ENCODE assay signal across 8 mouse cellular contexts in the genomic region with DNA sequence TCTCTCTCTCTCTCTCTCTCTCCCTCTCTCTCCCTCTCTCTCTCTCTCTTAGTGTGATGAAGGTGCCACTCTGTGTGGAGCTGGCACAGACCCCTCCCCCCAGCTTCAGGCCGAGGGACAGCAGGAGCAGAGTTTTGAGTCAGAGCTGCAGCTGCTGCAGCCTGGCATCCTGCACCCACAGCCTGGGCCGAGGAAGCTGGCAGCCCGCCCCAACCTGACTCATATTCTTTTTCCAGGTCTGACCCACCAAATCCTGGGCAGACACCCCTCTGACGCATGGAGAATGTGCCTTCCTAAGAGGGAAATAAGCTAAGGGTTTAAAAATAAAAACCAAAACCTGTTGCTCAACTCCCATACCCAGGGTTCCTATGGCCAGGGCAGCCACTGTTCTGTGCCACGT. TPM values are rescaled to one million over a fixed set of nuclear protein-coding genes. Genes with fewer than 3 reads are reported as not detected.
DNase-seq lines count a peak whose midpoint lies in the region; ATAC-seq and TF ChIP-seq lines count a peak whose summit lies in the region.

No protein-coding gene starts in this region.

- ATAC-seq in midbrain, embryonic 15.5 days (replicated peaks), result no peak
- ATAC-seq in midbrain, embryonic 13.5 days, result no peak
- ATAC-seq in frontal cortex, adult (ENCODE audit: low TSS enrichment), result peak; percentile 69
- no peak for ATAC-seq in hindbrain, embryonic 12.5 days (ENCODE audit: low FRiP score)
- no peak for ATAC-seq in limb, embryonic 14.5 days (ENCODE audit: low FRiP score, low read depth)
- no peak for ATAC-seq in erythroblast, adult 5-6 weeks (replicated peaks; ENCODE audit: low FRiP score, poor library complexity, severe bottlenecking)

- no peak overlapping the region for H3K4me3 ChIP-seq in midbrain, embryonic 15.5 days
- no peak overlapping the region for H3K4me3 ChIP-seq in midbrain, embryonic 13.5 days (replicated peaks)
- H3K4me3 ChIP-seq in hindbrain, embryonic 12.5 days, result no peak overlapping the region
- no peak overlapping the region for H3K4me3 ChIP-seq in limb, embryonic 14.5 days (replicated peaks; ENCODE audit: low read length)

- no peak for TF ChIP-seq POLR2A in limb, embryonic 14.5 days (IDR thresholded peaks at IDR 0.05; ENCODE audit: borderline replicate concordance, extremely low read depth, insufficient read depth, insufficient read length)

- WGBS in midbrain, embryonic 15.5 days, result 50% methylated on average over 5 of the region's 5 CpGs
- 66% methylated on average over 5 of the region's 5 CpGs for WGBS in midbrain, embryonic 13.5 days
- WGBS in hindbrain, embryonic 12.5 days, result 59% methylated on average over 5 of the region's 5 CpGs
- 46% methylated on average over 5 of the region's 5 CpGs for WGBS in limb, embryonic 14.5 days

- no peaks in the 10 kb centered on the region for H3K9me3 ChIP-seq in midbrain, embryonic 15.5 days
- H3K9me3 ChIP-seq in midbrain, embryonic 13.5 days, result no peaks in the 10 kb centered on the region
- H3K9me3 ChIP-seq in hindbrain, embryonic 12.5 days (replicated peaks), result no peaks in the 10 kb centered on the region
- no peaks in the 10 kb centered on the region for H3K9me3 ChIP-seq in limb, embryonic 14.5 days (ENCODE audit: control insufficient read depth, low read length)

- peaks cover 17% of the 10 kb centered on the region for H3K4me1 ChIP-seq in midbrain, embryonic 15.5 days
- peaks cover 37% of the 10 kb centered on the region for H3K4me1 ChIP-seq in midbrain, embryonic 13.5 days (replicated peaks)
- peaks cover 40% of the 10 kb centered on the region for H3K4me1 ChIP-seq in hindbrain, embryonic 12.5 days
- H3K4me1 ChIP-seq in limb, embryonic 14.5 days (ENCODE audit: control insufficient read depth, insufficient read depth, low read length), result peaks cover 18% of the 10 kb centered on the region

- H3K36me3 ChIP-seq in midbrain, embryonic 15.5 days (replicated peaks), result no peaks in the 10 kb centered on the region
- no peaks in the 10 kb centered on the region for H3K36me3 ChIP-seq in midbrain, embryonic 13.5 days
- no peaks in the 10 kb centered on the region for H3K36me3 ChIP-seq in hindbrain, embryonic 12.5 days
- H3K36me3 ChIP-seq in limb, embryonic 14.5 days (ENCODE audit: control insufficient read depth, insufficient read depth, low read length), result no peaks in the 10 kb centered on the region

- H3K9ac ChIP-seq in midbrain, embryonic 15.5 days, result no peak overlapping the region
- no peak overlapping the region for H3K9ac ChIP-seq in midbrain, embryonic 13.5 days (replicated peaks)
- H3K9ac ChIP-seq in hindbrain, embryonic 12.5 days, result no peak overlapping the region
- no peak overlapping the region for H3K9ac ChIP-seq in limb, embryonic 14.5 days (ENCODE audit: low read depth, low read length, severe bottlenecking)

- peak overlapping the region; percentile 21; the same call in 1 of the 2 replicates for H3K27ac ChIP-seq in midbrain, embryonic 15.5 days
- no peak overlapping the region for H3K27ac ChIP-seq in midbrain, embryonic 13.5 days
- H3K27ac ChIP-seq in hindbrain, embryonic 12.5 days, result peak overlapping the region; percentile 4; the same call in 1 of the 2 replicates
- H3K27ac ChIP-seq in limb, embryonic 14.5 days (replicated peaks; ENCODE audit: low read depth, low read length), result peak overlapping the region; percentile 40; the same call in 1 of the 2 replicates

- DNase-seq in brain, adult 2 months (ENCODE audit: low read depth, low spot score), result peak; percentile 95
- peak; percentile 22 for DNase-seq in limb, embryonic 14.5 days (ENCODE audit: low spot score)
- no peak for DNase-seq in embryo, embryonic 10.5 days (ENCODE audit: low spot score)

- no peak overlapping the region for H3K4me2 ChIP-seq in midbrain, embryonic 15.5 days
- H3K4me2 ChIP-seq in midbrain, embryonic 13.5 days (replicated peaks), result no peak overlapping the region
- no peak overlapping the region for H3K4me2 ChIP-seq in hindbrain, embryonic 12.5 days (replicated peaks)
- no peak overlapping the region for H3K4me2 ChIP-seq in limb, embryonic 14.5 days (replicated peaks; ENCODE audit: low read depth, low read length, severe bottlenecking)

- no peaks in the 10 kb centered on the region for H3K27me3 ChIP-seq in midbrain, embryonic 15.5 days (replicated peaks)
- H3K27me3 ChIP-seq in midbrain, embryonic 13.5 days, result no peaks in the 10 kb centered on the region
- H3K27me3 ChIP-seq in hindbrain, embryonic 12.5 days, result no peaks in the 10 kb centered on the region
- no peaks in the 10 kb centered on the region for H3K27me3 ChIP-seq in limb, embryonic 14.5 days (ENCODE audit: control insufficient read depth, insufficient read depth, low read length)

RNA-seq across cellular contexts. Expression of a gene that starts 9.8 kb away (rescaled TPM):
- 1.1 and 1.6 TPM in 2 replicates for polyA plus RNA-seq in midbrain, embryonic 15.5 days (2015; fragmentation: Nextera tagmentation; extraction: Ambion mirVana)
- 1.3 and 1.7 TPM in 2 replicates for polyA plus RNA-seq in midbrain, embryonic 13.5 days (2015; fragmentation: Nextera tagmentation; extraction: Ambion mirVana)
- 3.2 and 3.7 TPM in 2 replicates for polyA plus RNA-seq in hindbrain, embryonic 12.5 days (2016; fragmentation: Nextera tagmentation; extraction: Ambion mirVana)
- polyA plus RNA-seq in limb, embryonic 14.5 days (2012; rRNA removed), result 7.7 and 9.7 TPM in 2 replicates
- 2.0 TPM in 2 replicates for polyA plus RNA-seq in limb, embryonic 14.5 days (2014; fragmentation: Nextera tagmentation; extraction: Ambion mirVana)
- not detected in 2 replicates for total RNA-seq in erythroblast, adult 5-6 weeks (2015; ENCODE audit: low replicate concordance)
- not detected in 2 replicates for total RNA-seq in erythroblast, adult 5-6 weeks (2017; ENCODE audit: low replicate concordance)
